Mouse (Mus musculus) thymus, adult 2 months (tissue): Measurements from ENCODE around the gene Catspere2. TPM values are rescaled to one million over a fixed set of nuclear protein-coding genes. Genes with fewer than 3 reads are reported as not detected.
"Not testable (repeated sequence)": the region's sequence is repeated elsewhere in the genome, so short reads cannot be mapped to it uniquely, and the experiment has no call there.

Experiments used
- DNase-seq: peaks from one replicate; pipeline ENCODE4 v3.0.0; 2021
- H3K27ac ChIP-seq: fragments of 200-500 bp; 2 replicates; pipeline ENCODE4 v1.5.1; 2012; ENCODE audit warnings: low read length, control low read depth; ENCODE audit not compliant: control insufficient read depth, insufficient read depth
- H3K27me3 ChIP-seq: fragments of 200-500 bp; 2 replicates; pipeline ENCODE4 v1.6.1; 2012; ENCODE audit warnings: mild to moderate bottlenecking, low read length, moderate library complexity, mixed read lengths; ENCODE audit not compliant: control insufficient read depth, insufficient read depth
- H3K36me3 ChIP-seq: fragments of 200-500 bp; 2 replicates; pipeline ENCODE4 v1.6.1; 2012; ENCODE audit warnings: mild to moderate bottlenecking, low read length, moderate library complexity; ENCODE audit not compliant: control insufficient read depth, insufficient read depth
- H3K4me1 ChIP-seq: fragments of 200-500 bp; replicated peaks from 2 replicates; pipeline ENCODE4 v1.6.1; 2012; ENCODE audit warnings: low read length; ENCODE audit not compliant: control insufficient read depth, insufficient read depth
- H3K4me3 ChIP-seq: fragments of 200-500 bp; 2 replicates; pipeline ENCODE4 v1.5.1; 2012; ENCODE audit warnings: mild to moderate bottlenecking, low read length, control low read depth, moderate library complexity; ENCODE audit not compliant: control insufficient read depth, insufficient read depth
- CTCF ChIP-seq: fragments of 200-500 bp; IDR thresholded peaks from 2 replicates; pipeline ENCODE4 v1.5.1; 2012; ENCODE audit warnings: mild to moderate bottlenecking, control low read depth, low read length, moderate library complexity, borderline replicate concordance; ENCODE audit not compliant: control insufficient read depth, poor library complexity, insufficient read depth; ENCODE audit errors: extremely low read depth
- POLR2A ChIP-seq: fragments of 200-500 bp; IDR thresholded peaks from 2 replicates; pipeline ENCODE4 v1.6.1; 2012; ENCODE audit warnings: mild to moderate bottlenecking, low read length, control low read depth, moderate library complexity; ENCODE audit not compliant: control insufficient read depth, poor library complexity, insufficient read depth; ENCODE audit errors: extremely low read depth
- WGBS: fragments of 180-500 bp; shearing (Covaris S2); methylation state at CpG from one replicate; pipeline ENCODE4 v1.1.7; 2018; 5-methylcytosine and 5-hydroxymethylcytosine counted together
- polyA plus RNA-seq: library from polyadenylated mRNA; depleted of rRNA; stranded (reverse); fragments of >200 nt; gene quantifications from 2 replicates; pipeline ENCODE4 v1.2.3, GENCODE M21; 2012; rRNA removed

Catspere2 gene
- polyA plus RNA-seq = 0.27 and 0.55 TPM in 2 replicates

GRCm38 (mm10) chr1:177983024-177983450 lies at the start of gene Catspere2:
Catspere2 (plus strand) TSS chr1:177983423.
- not testable (repeated sequence) for H3K27ac ChIP-seq, H3K4me1 ChIP-seq, H3K36me3 ChIP-seq, H3K27me3 ChIP-seq
- under 1% methylated on average over 21 of the region's 21 CpGs for WGBS
- H3K4me3 ChIP-seq = peak within 1 kb of the TSS; percentile 79
- DNase-seq = peak; percentile 100
- TF ChIP-seq CTCF = 0 out of 2 replicates have a peak, but pooled peaks have one; percentile 29

GRCm38 (mm10) chr1:177940422-177940977 lies 42.7 kb upstream of the Catspere2 start:
- 3% methylated on average over 3 of the region's 4 CpGs for WGBS
- not testable (repeated sequence) for H3K4me1 ChIP-seq, H3K27ac ChIP-seq, DNase-seq, H3K4me3 ChIP-seq, H3K36me3 ChIP-seq, H3K27me3 ChIP-seq

DNA sequence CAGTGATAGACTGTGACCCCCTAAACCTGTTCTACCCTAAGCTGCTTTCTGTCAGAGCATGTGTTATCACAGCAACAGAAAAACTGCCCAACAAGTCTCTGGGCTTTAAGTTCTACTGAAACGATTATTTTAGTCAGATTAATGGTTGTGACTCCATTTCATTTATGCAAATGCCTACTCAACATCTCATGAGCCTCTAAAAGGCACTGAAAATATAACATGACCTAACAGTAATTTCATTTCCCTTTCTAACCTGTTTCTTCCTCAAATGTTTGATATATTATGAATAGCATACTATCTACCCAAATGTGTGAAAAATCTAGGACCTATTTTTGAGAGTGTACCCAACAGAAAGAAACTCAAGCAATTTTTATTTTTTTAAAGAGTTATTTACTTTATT lies 1.9 kb upstream of the Catspere2 start:
- no peak overlapping the region for H3K27ac ChIP-seq
- TF ChIP-seq POLR2A = no peak
- no peak for TF ChIP-seq CTCF

DNA sequence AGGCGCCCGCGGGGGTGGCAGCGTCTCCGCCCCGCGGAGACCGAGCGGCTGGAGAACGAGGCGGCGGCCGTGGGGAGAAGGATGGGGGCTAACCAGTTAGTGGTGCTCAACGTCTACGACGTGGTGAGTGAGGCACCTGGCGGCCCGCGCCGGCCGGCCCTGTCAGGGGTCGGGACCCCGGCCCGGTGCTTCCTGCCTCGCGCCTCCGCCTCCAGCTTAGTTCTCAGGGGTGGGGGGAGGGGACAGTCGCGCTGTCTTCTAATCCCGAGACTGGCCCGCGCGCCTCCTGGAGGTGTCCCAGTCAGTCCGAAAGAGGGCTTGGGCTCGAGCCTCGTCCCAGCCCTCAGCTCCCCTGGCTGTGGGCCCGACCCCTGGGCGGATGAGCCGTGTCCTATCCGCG lies 359 bp downstream of the Catspere2 start:
- H3K36me3 ChIP-seq, H3K27ac ChIP-seq, H3K4me1 ChIP-seq, DNase-seq, H3K27me3 ChIP-seq: not testable (repeated sequence)
- peak overlapping the region; percentile 79 for H3K4me3 ChIP-seq
- 1% methylated on average over 27 of the region's 41 CpGs for WGBS

More for the DNA sequence above, 1.9 kb upstream of the Catspere2 start:
- no peaks in the 10 kb centered on the region for H3K36me3 ChIP-seq
- H3K4me3 ChIP-seq = no peak overlapping the region
- WGBS = 79% methylated on average over 1 of the region's 1 CpGs
- no peaks in the 10 kb centered on the region for H3K27me3 ChIP-seq
- H3K4me1 ChIP-seq = peaks cover 4% of the 10 kb centered on the region
- DNase-seq = no peak

DNA sequence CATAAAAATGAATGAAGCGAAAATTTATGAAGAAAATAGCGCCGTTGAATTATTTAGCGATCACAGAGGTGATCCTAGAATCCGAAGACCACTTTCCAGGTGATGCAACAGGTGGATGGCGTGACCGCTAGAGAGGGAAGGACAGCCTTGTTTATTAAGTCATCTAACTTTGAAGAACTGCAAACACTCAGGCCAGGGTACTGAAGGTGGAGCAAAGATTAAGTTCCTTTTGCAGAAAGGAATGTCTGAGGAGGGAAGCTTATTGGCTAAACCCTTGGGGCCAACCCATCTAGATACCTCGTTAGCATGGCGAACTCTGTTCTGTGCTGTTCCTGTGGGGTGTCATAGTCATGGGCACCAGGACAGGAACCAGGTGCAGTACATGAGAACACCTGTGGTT lies 983 bp downstream of the Catspere2 start:
- no peak overlapping the region for H3K4me3 ChIP-seq
- TF ChIP-seq POLR2A (no peak), CTCF (no peak)
- 65% methylated on average over 9 of the region's 9 CpGs for WGBS
- peaks cover 4% of the 10 kb centered on the region for H3K4me1 ChIP-seq
- no peak overlapping the region for H3K27ac ChIP-seq
- no peaks in the 10 kb centered on the region for H3K27me3 ChIP-seq
- no peaks in the 10 kb centered on the region for H3K36me3 ChIP-seq
- peak; percentile 10 for DNase-seq

DNA sequence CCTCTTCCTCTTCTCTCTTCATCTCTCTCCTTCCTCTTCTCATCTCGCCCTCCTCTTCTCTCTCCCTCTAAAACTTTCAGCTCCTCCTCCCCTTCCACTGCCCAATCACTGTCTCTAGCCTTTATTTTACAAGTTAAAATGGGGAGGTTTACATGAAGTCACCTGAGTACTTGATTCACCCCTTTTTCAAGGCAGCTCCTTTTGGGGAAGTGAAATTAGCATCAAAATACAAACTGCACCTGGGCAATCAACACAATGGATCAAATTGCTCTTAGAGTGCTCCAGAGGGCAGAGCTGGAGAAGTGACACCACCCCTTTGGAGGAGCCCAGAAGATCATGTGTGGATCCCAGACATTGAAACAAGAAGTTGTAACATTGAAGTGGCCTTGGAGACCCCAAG lies 4.3 kb downstream of the Catspere2 start:
- not testable (repeated sequence) for DNase-seq, H3K4me1 ChIP-seq, H3K27ac ChIP-seq, H3K36me3 ChIP-seq, H3K27me3 ChIP-seq, H3K4me3 ChIP-seq
- 72% methylated on average over 1 of the region's 1 CpGs for WGBS

GRCm38 (mm10) chr1:178072798-178073197 lies 89.6 kb downstream of the Catspere2 start:
- WGBS = 72% methylated on average over 4 of the region's 4 CpGs
- not testable (repeated sequence) for H3K4me1 ChIP-seq, H3K4me3 ChIP-seq, H3K36me3 ChIP-seq, H3K27ac ChIP-seq, H3K27me3 ChIP-seq
- DNase-seq = peak; percentile 35

- not testable (repeated sequence) for DNase-seq, H3K27me3 ChIP-seq, H3K36me3 ChIP-seq, H3K27ac ChIP-seq, H3K4me3 ChIP-seq, H3K4me1 ChIP-seq
Observed at GRCm38 (mm10) chr1:178097865-178098264, 114.6 kb downstream of the Catspere2 start.

GRCm38 (mm10) chr1:178108514-178108913 lies 125.3 kb downstream of the Catspere2 start:
- not testable (repeated sequence) for H3K36me3 ChIP-seq, H3K4me3 ChIP-seq, H3K4me1 ChIP-seq, H3K27me3 ChIP-seq, DNase-seq, H3K27ac ChIP-seq
- 93% methylated on average over 1 of the region's 1 CpGs for WGBS

DNA sequence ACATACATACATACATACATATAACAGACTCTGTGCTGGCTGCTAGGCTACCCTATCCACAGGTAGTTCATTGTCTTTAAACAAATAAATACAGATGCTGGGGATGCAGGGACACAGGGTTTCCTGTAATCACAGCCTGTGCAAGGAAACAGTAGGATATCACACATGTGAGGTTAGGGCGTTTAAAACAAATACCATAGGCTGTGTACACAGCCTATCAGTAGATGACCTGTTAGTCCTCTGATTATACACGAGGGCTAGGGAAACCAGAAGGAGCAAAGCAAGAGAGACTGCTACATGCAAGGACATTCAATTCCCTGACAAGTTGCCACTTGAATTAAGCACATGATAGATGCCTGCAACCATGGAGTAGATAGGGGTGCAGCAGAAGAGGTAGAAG lies 139.0 kb downstream of the Catspere2 start:
- not testable (repeated sequence) for H3K27ac ChIP-seq, H3K4me1 ChIP-seq, H3K4me3 ChIP-seq, DNase-seq, H3K27me3 ChIP-seq, H3K36me3 ChIP-seq
- WGBS = 81% methylated on average over 2 of the region's 2 CpGs
